Mouse (Mus musculus): ENCODE measurements at regions not wholly inside any gene's neighbourhood (a gene's known extent, or its start where the extent isn't known, plus 50 kb on each side); places are given as distances from the start of the nearest gene placed in this dataset.

- 73% methylated on average over 7 of the region's 7 CpGs for WGBS
- no peak for DNase-seq (ENCODE audit: low spot score)
- H3K4me3 ChIP-seq (ENCODE audit: low read depth, low read length) = no peak overlapping the region
Measured at GRCm38 (mm10) chr13:52096506-52096905, 250.0 kb downstream of the Gadd45g start.

GRCm38 (mm10) chr13:52105989-52106642 lies 259.6 kb downstream of the Gadd45g start:
- Histone ChIP-seq H3K4me1 (replicated peaks; ENCODE audit: control insufficient read depth, insufficient read depth) (no peaks in the 10 kb centered on the region; the same call in none of the 2 replicates), H3K27ac (replicated peaks) (no peak overlapping the region), H3K9ac (ENCODE audit: low read length) (no peak overlapping the region), H3K4me3 (ENCODE audit: low read depth, low read length) (no peak overlapping the region), H3K4me2 (replicated peaks; ENCODE audit: low read depth) (no peak overlapping the region), H3K9me3 (ENCODE audit: control insufficient read depth, low read length) (no peaks in the 10 kb centered on the region), H3K36me3 (ENCODE audit: control insufficient read depth, insufficient read depth, low read length) (no peaks in the 10 kb centered on the region), H3K27me3 (ENCODE audit: control insufficient read depth, insufficient read depth, low read length) (no peaks in the 10 kb centered on the region)
- 36% methylated on average over 9 of the region's 9 CpGs for WGBS
- peak; percentile 23 for DNase-seq (ENCODE audit: low spot score)
- ATAC-seq (ENCODE audit: low FRiP score, low TSS enrichment) = 0 out of 2 replicates have a peak, but pooled peaks have one; percentile 35
- TF ChIP-seq CTCF (IDR thresholded peaks at IDR 0.05; ENCODE audit: low read depth) (no peak), EP300 (optimal IDR thresholded peaks at IDR 0.05) (no peak)

More at GRCm38 (mm10) chr13:52096506-52096905, 250.0 kb downstream of the Gadd45g start:
- no peaks in the 10 kb centered on the region for H3K4me1 ChIP-seq (replicated peaks; ENCODE audit: control insufficient read depth, insufficient read depth)
- H3K9ac ChIP-seq (ENCODE audit: low read length) = no peak overlapping the region
- H3K36me3 ChIP-seq (ENCODE audit: control insufficient read depth, insufficient read depth, low read length) = no peaks in the 10 kb centered on the region
- H3K27me3 ChIP-seq (ENCODE audit: control insufficient read depth, insufficient read depth, low read length) = no peaks in the 10 kb centered on the region
- no peak overlapping the region for H3K27ac ChIP-seq (replicated peaks)
- no peak overlapping the region for H3K4me2 ChIP-seq (replicated peaks; ENCODE audit: low read depth)
- no peak for ATAC-seq (ENCODE audit: low FRiP score, low TSS enrichment)
- TF ChIP-seq CTCF (IDR thresholded peaks at IDR 0.05; ENCODE audit: low read depth) (no peak), EP300 (optimal IDR thresholded peaks at IDR 0.05) (no peak)
- H3K9me3 ChIP-seq (ENCODE audit: control insufficient read depth, low read length) = no peaks in the 10 kb centered on the region

- DNase-seq (ENCODE audit: low spot score) (no peak), ATAC-seq (ENCODE audit: low FRiP score, low TSS enrichment) (no peak)
- no peak overlapping the region for H3K4me2 ChIP-seq (replicated peaks; ENCODE audit: low read depth)
- no peak overlapping the region for H3K4me3 ChIP-seq (ENCODE audit: low read depth, low read length)
- no peaks in the 10 kb centered on the region for H3K9me3 ChIP-seq (ENCODE audit: control insufficient read depth, low read length)
- TF ChIP-seq EP300 (optimal IDR thresholded peaks at IDR 0.05) (no peak), CTCF (IDR thresholded peaks at IDR 0.05; ENCODE audit: low read depth) (no peak)
- H3K27me3 ChIP-seq (ENCODE audit: control insufficient read depth, insufficient read depth, low read length) = no peaks in the 10 kb centered on the region
- no peak overlapping the region for H3K9ac ChIP-seq (ENCODE audit: low read length)
- no peaks in the 10 kb centered on the region for H3K36me3 ChIP-seq (ENCODE audit: control insufficient read depth, insufficient read depth, low read length)
- H3K27ac ChIP-seq (replicated peaks) = no peak overlapping the region
- WGBS = 72% methylated on average over 8 of the region's 8 CpGs
- no peaks in the 10 kb centered on the region; the same call in none of the 2 replicates for H3K4me1 ChIP-seq (replicated peaks; ENCODE audit: control insufficient read depth, insufficient read depth)
Measured at GRCm38 (mm10) chr13:52108349-52108921, 262.0 kb downstream of the Gadd45g start.

- ATAC-seq (ENCODE audit: low FRiP score, low TSS enrichment) = 0 out of 2 replicates have a peak, but pooled peaks have one; percentile 52
- H3K27me3 ChIP-seq (ENCODE audit: control insufficient read depth, insufficient read depth, low read length) = no peaks in the 10 kb centered on the region
- no peaks in the 10 kb centered on the region for H3K9me3 ChIP-seq (ENCODE audit: control insufficient read depth, low read length)
- no peak overlapping the region for H3K9ac ChIP-seq (ENCODE audit: low read length)
- no peak overlapping the region for H3K4me3 ChIP-seq (ENCODE audit: low read depth, low read length)
- H3K4me1 ChIP-seq (replicated peaks; ENCODE audit: control insufficient read depth, insufficient read depth) = no peaks in the 10 kb centered on the region; the same call in none of the 2 replicates
- WGBS = 55% methylated on average over 17 of the region's 17 CpGs
- no peaks in the 10 kb centered on the region for H3K36me3 ChIP-seq (ENCODE audit: control insufficient read depth, insufficient read depth, low read length)
- 0 out of 2 replicates have a peak overlapping the region, but pooled peaks have one; percentile 13 for H3K27ac ChIP-seq (replicated peaks)
- TF ChIP-seq CTCF (IDR thresholded peaks at IDR 0.05; ENCODE audit: low read depth) (no peak), EP300 (optimal IDR thresholded peaks at IDR 0.05) (peak; percentile 50)
- peak; percentile 48 for DNase-seq (ENCODE audit: low spot score)
- H3K4me2 ChIP-seq (replicated peaks; ENCODE audit: low read depth) = no peak overlapping the region
Measured at GRCm38 (mm10) chr13:52109039-52109759, 262.7 kb downstream of the Gadd45g start.

GRCm38 (mm10) chr13:52110750-52111149 lies 264.3 kb downstream of the Gadd45g start:
- peak; percentile 44 for DNase-seq (ENCODE audit: low spot score)
- no peaks in the 10 kb centered on the region for H3K27me3 ChIP-seq (ENCODE audit: control insufficient read depth, insufficient read depth, low read length)
- TF ChIP-seq CTCF (IDR thresholded peaks at IDR 0.05; ENCODE audit: low read depth) (no peak), EP300 (optimal IDR thresholded peaks at IDR 0.05) (no peak)
- no peak overlapping the region for H3K9ac ChIP-seq (ENCODE audit: low read length)
- no peak overlapping the region for H3K4me3 ChIP-seq (ENCODE audit: low read depth, low read length)
- no peaks in the 10 kb centered on the region; the same call in none of the 2 replicates for H3K4me1 ChIP-seq (replicated peaks; ENCODE audit: control insufficient read depth, insufficient read depth)
- no peak overlapping the region for H3K4me2 ChIP-seq (replicated peaks; ENCODE audit: low read depth)
- ATAC-seq (ENCODE audit: low FRiP score, low TSS enrichment) = no peak
- no peaks in the 10 kb centered on the region for H3K9me3 ChIP-seq (ENCODE audit: control insufficient read depth, low read length)
- H3K36me3 ChIP-seq (ENCODE audit: control insufficient read depth, insufficient read depth, low read length) = no peaks in the 10 kb centered on the region
- WGBS = 37% methylated on average over 9 of the region's 9 CpGs
- no peak overlapping the region for H3K27ac ChIP-seq (replicated peaks)
